Mouse (Mus musculus): ENCODE measurements around the gene Magi2.
"Not testable (repeated sequence)": the region's sequence is repeated elsewhere in the genome, so short reads cannot be mapped to it uniquely, and the experiment has no call there.

Magi2 gene

DNA sequence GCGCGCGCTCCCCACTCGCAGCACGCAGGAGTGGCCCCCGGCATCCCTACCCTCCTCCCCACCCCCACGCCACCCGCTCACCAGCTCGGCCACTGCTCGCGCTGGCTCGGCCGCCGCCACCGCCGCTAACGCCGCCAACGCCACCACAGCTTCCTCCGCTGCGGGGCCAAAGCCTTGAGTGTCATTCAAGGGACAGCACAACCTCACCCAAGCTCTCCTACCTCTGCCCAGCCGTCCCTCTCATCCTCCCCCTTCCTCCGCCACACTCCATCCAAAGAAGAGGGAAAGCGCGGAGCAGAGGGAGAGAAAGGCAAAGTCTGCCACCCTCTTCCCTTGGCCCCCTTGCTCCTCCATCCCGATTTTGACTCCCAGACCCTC, at the start of gene Magi2:
TSS of gene Magi2 (plus strand) at position 171 of the 378 bp plus-strand sequence.
- no peak for DNase-seq (ENCODE audit: low read depth)

DNA sequence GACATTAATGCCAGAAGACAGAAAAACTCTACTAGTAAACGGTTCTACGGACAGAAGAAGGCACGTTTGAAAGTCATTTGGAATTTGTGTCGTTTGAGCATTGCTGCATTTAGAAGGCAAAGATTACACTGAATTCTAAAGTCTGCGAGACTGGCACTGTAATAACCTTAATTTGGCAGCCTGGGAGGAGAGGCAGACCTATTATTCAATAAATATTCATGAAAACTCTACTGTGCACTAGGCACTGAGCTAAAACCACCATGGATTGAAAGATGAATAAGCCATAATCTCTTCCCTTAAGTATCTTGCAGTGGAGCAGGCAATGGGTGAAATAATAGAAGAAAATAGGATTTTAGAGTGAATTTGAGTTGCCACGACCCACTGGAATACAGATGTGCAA, 48.2 kb upstream of the Magi2 start:
- DNase-seq (ENCODE audit: low read depth): no peak

DNA sequence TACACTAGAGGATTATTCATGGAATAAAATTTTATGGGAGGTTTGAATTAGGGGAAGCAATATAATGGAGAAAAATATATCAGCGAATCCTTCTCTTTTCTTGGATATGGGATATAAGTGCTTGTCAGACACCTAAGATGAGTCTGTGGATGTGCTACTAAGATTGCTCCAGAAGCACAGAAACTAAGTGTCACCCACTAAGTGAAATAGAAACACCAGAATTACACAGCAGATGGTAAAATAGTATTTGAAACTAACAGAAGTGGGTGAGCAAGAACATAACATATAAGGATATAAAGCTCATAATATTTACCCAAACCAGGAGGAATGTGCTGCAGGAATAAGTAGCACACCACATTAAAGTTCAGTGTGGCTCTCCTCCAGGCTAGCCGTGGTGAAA, 40.7 kb upstream of the Magi2 start:
- DNase-seq (ENCODE audit: low read depth): no peak

DNA sequence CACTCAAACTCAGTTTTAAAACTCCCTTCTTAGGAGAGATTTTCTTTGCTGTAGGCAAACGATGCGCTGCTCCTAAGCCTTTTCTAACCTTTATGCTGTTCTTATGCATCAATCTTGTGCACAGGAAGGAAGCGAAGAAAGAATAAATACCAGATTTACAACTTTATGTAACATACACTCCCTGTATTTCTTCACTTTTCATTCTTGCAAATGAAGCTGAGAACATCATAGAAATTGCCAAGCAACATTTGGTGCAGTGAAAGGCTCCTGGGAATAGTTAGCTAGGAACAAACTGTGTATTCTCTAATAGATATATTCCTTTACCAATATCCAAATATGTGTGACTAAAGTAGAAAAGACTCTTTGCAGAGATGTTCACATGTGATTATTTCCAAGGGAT, 15.2 kb upstream of the Magi2 start:
- DNase-seq (ENCODE audit: low read depth): no peak

DNA sequence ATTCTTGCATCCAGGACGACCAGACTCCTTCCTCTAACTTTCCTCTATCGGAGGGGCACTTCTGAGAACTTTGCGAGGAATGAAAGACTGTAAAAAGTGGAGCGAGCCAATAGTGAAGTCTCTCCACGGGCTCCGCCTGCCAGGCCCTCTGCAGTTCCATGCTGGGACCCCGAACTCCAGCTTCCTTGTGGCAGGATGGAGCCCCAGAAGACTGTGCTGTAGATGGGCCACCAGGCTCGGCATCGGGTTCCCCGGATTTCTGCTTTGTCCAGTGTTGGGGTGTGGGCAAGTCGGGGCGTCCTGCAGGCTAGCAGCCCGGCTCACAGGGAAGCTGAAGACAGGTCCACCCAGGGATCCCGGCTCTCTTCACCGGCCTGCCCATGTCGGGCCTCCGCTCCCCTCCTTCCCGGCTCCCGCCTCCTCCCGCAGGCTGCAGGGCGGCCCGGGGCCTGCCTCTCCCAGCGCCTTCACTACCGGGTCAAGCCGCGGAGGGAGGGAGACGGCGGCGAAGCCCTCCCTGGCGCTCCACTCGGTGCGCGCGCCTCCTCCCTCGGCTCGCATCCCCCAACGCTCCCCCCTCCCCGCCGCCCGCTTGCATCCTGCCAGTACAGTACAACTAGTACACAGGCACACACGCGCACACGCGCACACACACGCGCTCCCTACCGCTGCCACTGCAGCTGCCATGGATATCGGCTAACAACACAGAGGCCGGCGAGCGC, 531 bp upstream of the Magi2 start:
- DNase-seq (ENCODE audit: low read depth): no peak

DNA sequence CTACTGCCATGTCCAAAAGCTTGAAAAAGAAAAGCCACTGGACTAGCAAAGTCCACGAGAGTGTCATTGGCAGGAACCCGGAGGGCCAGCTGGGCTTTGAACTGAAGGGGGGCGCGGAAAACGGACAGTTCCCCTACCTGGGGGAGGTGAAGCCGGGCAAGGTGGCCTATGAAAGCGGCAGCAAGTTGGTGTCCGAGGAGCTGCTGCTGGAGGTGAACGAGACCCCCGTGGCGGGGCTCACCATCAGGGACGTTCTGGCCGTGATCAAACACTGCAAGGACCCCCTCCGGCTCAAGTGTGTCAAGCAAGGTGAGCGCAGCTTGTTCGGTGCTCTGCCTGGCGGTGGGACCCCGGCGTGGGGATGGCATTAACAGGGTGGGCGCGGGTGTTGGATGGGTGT, 445 bp downstream of the Magi2 start:
- no peak for DNase-seq (ENCODE audit: low read depth)

DNA sequence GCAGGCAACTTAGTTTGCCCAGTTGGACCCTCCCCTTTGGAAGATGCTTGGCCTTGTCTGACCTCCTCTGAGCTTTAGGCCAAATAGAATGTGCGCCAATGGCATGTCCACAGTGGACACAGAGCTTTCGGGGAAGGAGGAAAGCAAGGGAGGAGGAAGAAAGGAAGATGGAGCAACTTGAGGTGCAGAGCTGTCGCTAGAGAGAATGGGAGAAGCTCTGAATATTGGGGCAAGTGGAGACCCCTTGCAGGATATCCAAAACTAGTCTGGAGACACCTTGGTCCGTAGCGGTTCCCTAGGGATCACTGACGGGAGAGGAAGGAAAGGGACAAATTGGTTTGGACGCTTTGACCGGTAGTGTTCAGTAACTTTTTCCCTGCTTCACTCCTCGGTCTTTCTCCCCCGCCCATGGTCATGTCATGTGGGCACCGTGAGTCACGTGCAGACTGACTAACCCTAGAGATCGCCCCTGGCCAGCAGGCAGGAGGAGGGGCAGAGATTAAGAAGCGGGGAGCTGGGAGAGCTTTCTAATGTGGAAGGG, 1.0 kb downstream of the Magi2 start:
- no peak for DNase-seq (ENCODE audit: low read depth)

DNA sequence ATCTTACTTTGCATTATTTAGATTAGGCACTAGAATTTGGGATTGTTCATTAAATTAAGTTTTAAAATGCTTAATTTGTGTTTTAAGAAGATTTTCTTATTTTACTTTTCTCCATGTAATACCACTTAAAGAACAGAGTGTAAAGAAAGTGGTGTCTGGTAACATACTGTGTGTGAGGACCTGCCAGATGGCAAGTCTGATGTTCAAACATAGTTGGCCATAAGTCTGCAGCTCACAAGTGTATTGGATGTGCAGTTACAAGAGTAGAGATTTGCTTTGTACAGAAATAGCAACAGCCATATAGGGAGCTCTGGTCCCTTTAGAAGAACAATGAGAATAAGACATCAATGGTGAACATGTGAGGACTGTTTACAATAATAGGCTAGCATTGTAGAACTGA, 15.0 kb downstream of the Magi2 start:
- DNase-seq (ENCODE audit: low read depth): no peak

DNA sequence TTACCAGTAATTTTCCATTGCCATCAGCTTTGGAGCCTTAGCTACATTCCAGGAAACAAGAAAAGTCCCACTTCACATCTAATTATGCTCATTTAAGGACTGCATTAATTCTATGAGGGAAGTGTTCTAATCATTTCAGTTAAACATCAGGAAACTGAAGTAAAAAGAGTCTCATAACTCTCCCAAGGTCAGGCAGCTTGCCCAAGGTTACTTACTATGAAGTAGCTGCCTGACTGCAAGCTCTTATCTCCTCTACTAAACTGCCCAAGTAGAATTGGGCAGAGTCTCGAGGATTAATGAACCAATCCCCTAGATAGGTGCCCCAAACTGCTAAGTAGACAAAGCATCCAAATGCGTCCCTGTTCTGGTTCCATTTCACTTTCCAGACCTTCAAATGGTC, 19.6 kb downstream of the Magi2 start:
- no peak for DNase-seq (ENCODE audit: low read depth)

DNA sequence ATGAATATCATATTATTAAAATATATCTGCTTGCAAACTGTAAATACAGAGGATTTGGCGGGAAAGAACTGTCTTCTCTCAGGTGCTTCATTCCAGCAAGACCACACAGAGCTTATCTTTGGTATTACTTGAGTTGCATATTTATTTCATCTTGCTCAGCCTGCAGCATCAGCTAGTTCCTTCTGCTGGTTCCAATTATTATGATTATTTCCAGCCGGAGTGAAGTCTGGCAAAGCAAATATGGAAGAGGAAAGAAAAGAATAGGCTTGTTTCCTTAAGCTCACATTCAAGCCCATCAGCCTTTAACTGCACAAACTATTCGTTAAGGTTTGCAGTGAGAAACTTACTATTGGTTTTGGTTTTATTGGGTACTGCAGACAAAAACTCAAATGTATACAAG, 20.4 kb downstream of the Magi2 start:
- DNase-seq (ENCODE audit: low read depth): no peak

DNA sequence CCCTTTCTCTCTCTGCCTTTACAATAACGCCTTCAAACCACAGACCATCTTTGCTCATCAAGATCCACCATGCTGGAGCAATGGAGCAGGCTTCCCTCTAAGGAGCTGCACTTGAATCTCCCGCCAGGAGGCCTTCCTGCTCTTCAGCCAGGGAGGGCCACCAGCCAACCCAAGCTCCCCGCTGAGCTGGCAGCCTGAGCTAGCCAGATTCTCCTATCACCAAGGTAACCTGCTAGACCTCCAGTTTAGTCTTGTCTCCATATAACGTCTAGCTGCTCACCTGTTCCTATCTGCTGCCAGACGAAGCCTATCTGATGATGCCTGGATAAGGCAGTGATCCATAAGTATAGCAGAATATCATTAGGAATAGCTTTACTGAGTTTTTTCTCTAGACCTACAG, 36.0 kb downstream of the Magi2 start:
- no peak for DNase-seq (ENCODE audit: low read depth)

DNA sequence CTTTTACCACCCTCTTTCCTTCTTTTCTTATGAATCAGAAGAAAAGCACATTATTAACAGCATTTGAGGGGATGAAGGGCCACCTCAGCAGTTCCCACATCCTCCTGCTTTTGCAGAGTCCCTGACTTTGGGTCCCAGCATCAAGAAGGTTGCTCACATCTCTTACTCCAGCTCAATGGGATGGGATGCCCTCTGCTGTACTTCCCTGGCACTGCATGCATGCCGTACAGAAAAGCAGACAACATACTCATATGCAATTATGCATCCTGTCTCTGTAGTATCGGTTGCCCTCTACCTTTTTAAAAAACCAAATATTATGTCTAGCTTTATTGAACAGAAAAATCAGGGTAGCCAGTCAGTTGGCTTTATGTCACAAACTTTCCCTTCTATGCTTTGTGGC, 37.8 kb downstream of the Magi2 start:
- DNase-seq (ENCODE audit: low read depth): no peak

DNA sequence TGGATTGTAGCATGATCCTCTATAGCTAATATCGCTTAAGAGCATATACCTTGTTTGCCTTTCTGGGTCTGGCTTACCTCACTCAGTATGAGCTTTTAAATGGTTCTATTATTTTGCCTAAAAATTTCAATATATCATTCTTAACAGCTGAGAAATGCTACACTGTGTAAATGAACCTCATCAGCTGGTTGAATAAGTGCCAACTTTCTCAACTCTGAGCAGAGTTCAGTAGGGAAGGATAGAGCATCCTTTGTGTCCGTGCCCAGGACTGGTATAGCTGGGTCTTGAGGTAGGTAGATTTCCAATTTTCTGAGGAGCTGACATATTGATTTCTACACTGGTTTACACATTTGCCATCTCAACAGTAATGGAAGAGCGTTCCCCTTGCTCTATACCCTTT, 65.7 kb downstream of the Magi2 start:
- DNase-seq (ENCODE audit: low read depth): no peak

DNA sequence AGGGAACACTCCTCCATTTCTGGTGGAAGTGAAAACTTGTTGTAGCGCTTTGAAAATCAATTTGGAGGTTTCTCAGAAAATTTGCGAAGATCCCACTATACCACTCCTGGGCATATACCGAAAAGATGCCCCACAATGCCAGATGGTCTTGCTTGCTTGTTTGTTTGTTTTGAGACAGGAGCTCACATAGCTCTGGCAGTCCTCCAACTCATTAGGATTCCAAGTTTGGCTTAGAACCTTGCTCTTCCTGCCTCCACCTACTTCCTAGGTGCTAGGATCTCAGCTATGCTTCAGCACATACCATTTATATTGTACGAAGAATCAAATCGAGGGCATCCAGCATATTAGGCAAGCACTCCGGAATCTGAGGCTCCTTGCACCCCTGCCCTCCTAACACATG, 79.8 kb downstream of the Magi2 start:
- DNase-seq (ENCODE audit: low read depth): no peak

DNA sequence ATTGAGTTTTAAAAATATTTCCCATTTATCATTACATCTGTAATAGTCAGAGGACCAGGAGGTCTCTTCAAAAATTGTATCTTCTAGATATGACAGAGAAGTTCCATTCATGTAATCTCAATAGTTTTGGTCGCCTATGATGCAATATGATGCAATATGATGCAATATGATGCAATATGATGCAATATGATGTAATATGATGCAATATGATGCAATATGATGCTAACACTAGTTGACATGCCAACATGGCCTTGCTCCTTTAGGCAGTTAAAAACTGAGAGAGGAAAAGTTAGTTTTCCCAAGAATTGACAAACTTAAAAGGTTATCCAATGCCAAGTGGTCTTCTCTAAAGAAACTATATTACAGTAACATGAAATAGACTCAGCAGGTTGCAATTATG, 83.0 kb downstream of the Magi2 start:
- DNase-seq (ENCODE audit: low read depth): no peak

DNA sequence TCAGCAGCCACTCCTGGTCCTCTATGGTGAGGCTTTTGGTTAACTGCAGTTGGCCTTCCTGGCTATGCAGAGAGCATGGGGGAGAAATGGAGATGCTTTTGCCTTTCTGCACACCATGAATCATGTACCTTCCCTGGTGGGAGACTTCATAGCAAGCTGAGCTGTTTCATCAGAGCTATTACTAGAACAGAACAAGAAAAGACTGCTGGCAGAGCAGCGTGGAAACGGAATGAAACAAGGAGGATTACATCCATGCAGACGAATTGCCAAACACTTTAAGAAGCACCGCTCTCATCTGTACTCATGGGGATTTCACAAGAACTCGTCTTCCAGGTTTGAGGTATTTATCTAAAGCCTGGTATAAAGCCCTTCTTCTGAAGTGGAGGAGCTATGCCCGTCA, 95.7 kb downstream of the Magi2 start:
- no peak for DNase-seq (ENCODE audit: low read depth)

DNA sequence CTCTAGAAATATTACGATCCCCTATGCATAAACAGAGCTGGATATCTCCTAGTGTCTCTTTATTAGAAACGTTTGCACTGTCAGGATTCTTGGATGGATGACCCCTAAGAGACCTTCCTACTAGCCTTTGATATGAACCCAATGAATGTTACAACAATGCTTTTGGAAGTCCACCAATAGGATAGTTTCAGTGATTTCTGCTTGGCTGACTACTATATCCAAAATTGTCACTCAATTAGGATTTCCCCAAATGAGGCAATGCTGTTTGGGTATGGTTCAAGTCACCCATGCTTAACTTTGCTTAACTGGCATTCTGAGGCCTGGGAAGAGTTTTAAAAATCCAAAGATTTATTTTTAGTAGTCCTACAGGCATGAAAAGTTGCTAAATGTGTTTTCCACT, 110.7 kb downstream of the Magi2 start:
- no peak for DNase-seq (ENCODE audit: low read depth)

DNA sequence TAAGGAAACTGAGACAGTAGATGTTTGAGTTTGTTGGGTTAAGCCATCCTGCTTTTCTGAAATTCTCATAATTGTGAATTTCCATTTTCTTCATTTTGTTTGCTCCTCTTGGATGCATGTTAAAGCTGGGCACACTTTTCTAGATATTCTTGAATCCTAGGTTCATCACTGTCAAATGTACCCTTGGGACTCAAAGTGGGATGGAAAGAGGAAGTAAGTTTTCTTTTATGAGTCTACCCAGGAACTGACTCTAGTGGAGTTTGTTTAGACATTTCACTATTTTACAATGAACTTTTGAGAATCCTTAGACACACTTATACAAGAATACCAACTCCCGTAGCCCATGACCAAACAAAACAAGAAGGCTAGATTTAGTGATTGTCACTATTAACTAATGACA, 141.3 kb downstream of the Magi2 start:
- DNase-seq (ENCODE audit: low read depth): no peak

DNA sequence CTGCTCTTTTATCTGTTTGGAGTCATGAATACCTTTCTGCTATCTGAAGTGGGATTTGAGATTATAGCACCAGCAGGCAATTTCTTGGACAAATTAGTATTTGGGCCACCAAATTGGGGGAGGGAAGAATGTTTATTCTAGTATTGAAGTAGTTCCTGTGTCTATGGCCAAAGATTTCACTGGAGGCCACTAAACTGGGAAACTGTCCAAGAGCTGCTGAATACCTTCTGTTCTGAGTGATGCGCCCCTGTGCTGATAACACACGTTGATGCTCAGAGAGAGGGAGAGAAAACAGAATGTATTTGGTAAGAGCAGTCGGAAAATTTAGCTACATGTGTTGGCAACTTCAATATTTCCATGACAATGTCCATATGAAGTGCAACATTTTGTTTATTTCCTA, 169.0 kb downstream of the Magi2 start:
- no peak for DNase-seq (ENCODE audit: low read depth)

DNA sequence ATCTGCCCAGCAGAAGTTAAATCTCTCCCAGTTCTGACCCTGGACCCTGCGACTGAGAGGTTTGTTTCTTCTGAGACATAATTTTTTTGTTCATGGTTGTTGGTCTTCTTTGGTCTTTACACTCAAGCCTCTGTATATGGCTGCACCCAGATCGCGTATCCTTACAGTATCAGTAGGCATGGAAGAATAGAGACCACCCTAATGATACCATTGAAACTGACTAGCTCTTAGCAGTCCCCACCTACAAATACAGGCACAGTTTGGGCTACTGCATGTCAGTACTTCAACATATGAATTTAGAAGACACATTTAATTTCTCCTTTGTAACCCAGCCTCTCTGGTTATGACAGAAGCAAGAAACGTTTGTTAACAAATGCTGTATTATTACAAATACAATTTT, 173.5 kb downstream of the Magi2 start:
- no peak for DNase-seq (ENCODE audit: low read depth)

DNA sequence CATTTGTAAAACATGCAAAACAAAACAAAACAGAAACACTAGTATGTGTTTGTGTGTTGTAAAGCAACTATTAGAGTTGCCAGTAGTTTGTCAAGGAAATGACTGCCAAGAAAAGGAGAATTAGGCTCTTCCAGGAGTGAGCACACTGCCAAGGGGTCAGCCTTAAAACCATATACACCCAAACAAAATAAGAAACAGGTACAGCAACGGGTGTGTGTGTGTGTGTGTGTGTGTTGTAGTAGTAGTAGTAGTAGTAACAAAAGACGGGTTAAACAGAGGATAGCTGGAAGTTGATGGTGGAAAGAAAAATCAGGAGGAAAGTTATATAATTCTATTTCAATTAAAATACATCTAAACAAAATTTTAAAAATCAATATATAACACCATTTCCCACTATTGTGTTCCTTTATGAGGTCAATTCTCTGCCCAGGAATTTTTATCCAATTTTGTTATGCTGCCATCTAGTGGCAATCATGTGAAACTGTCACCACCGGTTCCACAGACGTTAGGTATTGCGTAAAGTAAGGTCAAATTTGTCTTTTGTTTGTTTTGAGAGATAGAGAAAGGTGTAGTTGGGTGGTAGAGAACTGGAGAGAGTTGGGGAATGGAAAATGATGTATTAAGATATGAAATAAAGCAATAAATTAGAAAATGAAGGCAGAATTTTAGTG, 174.0 kb downstream of the Magi2 start:
- DNase-seq (ENCODE audit: low read depth): peak; percentile 5

DNA sequence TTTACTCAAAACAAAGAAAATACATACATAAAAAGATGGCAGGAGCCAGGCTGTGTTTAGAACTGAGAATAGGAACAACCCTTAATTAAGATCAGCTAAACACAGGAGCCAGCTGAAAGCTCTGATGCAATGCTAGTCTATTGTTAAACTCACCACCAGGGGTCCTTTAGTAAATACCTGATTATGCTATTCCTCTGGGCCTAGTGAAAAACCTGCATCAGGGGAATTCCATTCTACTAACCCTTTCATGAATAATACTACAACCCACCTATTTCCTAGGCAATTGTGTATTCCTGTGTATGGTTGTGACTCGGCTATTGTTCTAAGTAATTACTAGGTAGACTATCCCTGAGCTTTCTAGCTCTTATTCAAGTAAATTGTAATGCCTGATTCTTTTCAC, 177.4 kb downstream of the Magi2 start:
- not testable (repeated sequence) for DNase-seq (ENCODE audit: low read depth)

DNA sequence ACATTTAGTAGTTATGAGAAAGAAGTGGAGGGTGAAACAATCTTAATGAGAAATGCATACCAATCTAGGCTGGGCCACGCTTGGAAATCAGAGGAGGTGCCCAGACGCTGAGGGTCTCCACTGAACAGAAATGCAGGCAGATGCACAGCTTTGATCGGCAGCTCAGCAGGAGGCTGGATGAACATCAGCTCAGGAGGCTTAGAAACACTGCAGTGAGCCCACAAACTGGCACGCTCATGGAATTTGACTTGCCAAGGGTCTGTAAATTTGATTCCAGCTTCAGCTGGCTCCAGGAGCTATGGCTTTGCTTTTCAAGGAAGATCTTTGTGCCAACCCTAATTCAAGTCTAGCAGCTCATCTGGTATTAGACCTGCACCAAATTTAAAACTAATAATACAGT, 187.7 kb downstream of the Magi2 start:
- no peak for DNase-seq (ENCODE audit: low read depth)

DNA sequence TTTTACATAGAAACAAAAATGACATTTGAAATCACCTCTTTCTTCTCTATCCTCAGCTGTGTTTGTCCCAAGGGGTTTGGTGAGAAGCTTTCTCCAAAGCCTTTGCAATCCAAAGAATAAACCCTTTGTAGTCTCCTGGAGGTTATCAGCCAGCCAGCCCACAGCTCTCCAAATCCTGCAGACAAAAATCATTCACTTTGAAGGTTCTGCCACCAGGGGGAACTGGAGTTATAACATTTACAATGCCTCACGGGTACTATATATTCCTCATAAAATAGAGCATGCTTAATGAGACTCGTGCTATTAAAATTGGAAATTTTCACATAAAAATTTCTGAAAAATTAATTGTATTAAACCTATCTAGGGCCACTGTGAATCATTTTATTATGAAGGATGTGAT, 202.5 kb downstream of the Magi2 start:
- DNase-seq (ENCODE audit: low read depth): no peak

Measured in naive thymus-derived CD4-positive, alpha-beta T cell, adult 2 months (primary cell).